Mouse (Mus musculus) adrenal gland, adult (tissue): ENCODE results near the gene Ildr2.

Source experiments
- DNase-seq, 2 experiments: peaks; one replicate each; pipeline ENCODE4 v3.0.0; 2022 to 2023; ENCODE audit warnings: low spot score in 1 of 2; ENCODE audit not compliant: inconsistent age in 2 of 2

Ildr2 gene

GRCm38 (mm10) chr1:166253898-166254894 is at the start of gene Ildr2:
Ildr2 (plus strand) TSS chr1:166254139.
- DNase-seq: peak; percentile 57 to 78

- no peak for DNase-seq
These were observed 49.8 kb upstream of the Ildr2 start for GRCm38 (mm10) chr1:166204171-166204570.

GRCm38 (mm10) chr1:166205159-166205558 is 48.8 kb upstream of the Ildr2 start:
- no peak for DNase-seq

GRCm38 (mm10) chr1:166209371-166209770 is 44.6 kb upstream of the Ildr2 start:
- no peak for DNase-seq

- peak in 1 of 2 experiments; percentile 40 for DNase-seq
These were observed 39.8 kb upstream of the Ildr2 start for GRCm38 (mm10) chr1:166214181-166214580.

- no peak for DNase-seq
These were observed 15.5 kb upstream of the Ildr2 start, which contains the start of gene Mael for GRCm38 (mm10) chr1:166238315-166238969. Mael (minus strand) TSS chr1:166238747.

GRCm38 (mm10) chr1:166244285-166244684 is 9.7 kb upstream of the Ildr2 start:
- no peak for DNase-seq

- peak in 1 of 2 experiments; percentile 27 for DNase-seq
These were observed 1.2 kb downstream of the Ildr2 start for GRCm38 (mm10) chr1:166255091-166255490.

- DNase-seq: peak; percentile 47 to 64
These were observed 1.7 kb downstream of the Ildr2 start for GRCm38 (mm10) chr1:166255651-166256050.

GRCm38 (mm10) chr1:166256302-166256701 is 2.4 kb downstream of the Ildr2 start:
- no peak for DNase-seq

- DNase-seq: no peak
These were observed 3.0 kb downstream of the Ildr2 start for GRCm38 (mm10) chr1:166256898-166257297.

- DNase-seq: no peak
These were observed 5.6 kb downstream of the Ildr2 start for GRCm38 (mm10) chr1:166259526-166259925.

GRCm38 (mm10) chr1:166266001-166266705 is 12.2 kb downstream of the Ildr2 start:
- DNase-seq: no peak

GRCm38 (mm10) chr1:166266918-166267317 is 13.0 kb downstream of the Ildr2 start:
- DNase-seq: no peak

GRCm38 (mm10) chr1:166268218-166268617 is 14.3 kb downstream of the Ildr2 start:
- DNase-seq: no peak

GRCm38 (mm10) chr1:166278786-166279185 is 24.8 kb downstream of the Ildr2 start:
- DNase-seq: peak; percentile 52 to 56

- no peak for DNase-seq
These were observed 25.8 kb downstream of the Ildr2 start for GRCm38 (mm10) chr1:166279580-166280206.

- DNase-seq: peak in 1 of 2 experiments; percentile 41
These were observed 26.6 kb downstream of the Ildr2 start for GRCm38 (mm10) chr1:166280566-166280965.

- no peak for DNase-seq
These were observed 27.3 kb downstream of the Ildr2 start for GRCm38 (mm10) chr1:166281287-166281686.

GRCm38 (mm10) chr1:166281836-166282235 is 27.9 kb downstream of the Ildr2 start:
- DNase-seq: no peak
